Mouse (Mus musculus): ENCODE results near the gene Sema6c.

DNA sequence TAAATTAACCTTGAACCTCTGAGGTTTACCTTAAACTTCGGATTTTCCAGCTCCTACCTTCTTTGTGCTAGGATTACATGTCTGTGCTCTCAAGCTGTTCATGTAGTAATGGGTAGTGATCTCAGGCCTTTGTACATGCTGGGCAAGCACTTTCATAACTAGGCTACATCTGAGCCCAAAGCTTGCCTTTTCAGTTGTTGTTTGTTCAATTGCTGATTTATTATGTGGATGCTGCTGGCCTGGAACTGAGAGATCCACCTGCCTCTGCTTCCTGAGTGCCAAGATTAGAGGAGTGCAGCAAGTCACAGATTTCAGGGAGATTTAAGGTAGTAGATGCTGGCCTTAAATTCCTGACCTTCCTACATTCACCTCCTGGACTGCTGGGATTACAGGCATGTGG, 38.8 kb downstream of the Sema6c start:
- TF ChIP-seq CTCF (IDR thresholded peaks at IDR 0.05; ENCODE audit: low read depth) (no peak), EP300 (optimal IDR thresholded peaks at IDR 0.05) (no peak)

Measured in stomach, postnatal 0 days (tissue).